Mouse (Mus musculus): ENCODE measurements around the gene Nup43.
A peak's percentile ranks its signal among the peaks of the same experiment; 100 is the strongest.

Nup43 gene

DNA sequence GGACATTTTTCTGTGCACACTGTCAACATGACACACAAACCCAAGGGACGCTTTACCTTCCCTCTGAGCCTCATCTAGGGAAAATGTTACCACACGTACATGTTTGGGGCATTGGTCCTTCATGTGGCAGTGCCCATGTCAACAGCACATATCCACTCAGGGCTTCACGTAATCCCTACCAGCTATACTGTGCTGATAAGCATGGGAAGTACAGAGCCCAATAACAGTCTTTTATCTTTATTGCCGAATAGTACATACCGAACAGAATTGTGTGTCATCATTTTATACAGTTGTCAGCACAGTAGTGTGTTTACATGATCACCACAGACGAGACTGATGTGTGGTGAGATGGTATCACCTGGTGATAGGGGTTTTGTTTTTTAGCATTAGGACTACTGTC, 19.6 kb downstream of the Nup43 start:
- DNase-seq: no peak

DNA sequence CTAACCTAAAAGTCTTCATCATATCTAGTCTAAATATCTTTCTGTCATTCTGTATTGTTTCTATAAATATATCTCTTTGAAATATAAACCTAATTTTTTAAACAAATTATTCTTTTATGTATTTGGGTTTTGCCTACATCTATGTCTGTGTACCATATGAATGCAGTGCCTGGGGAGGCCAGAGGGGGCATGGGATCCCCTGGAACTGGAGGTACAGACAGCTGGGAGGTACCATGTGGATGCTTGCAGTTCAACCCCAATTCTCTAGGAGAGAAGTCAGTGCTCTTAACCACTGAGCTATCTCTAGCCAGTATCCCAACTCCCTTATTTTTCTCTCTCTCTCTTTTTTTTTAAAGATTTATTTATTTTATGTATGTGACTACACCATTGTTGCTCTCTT, 28.0 kb downstream of the Nup43 start:
- no peak for DNase-seq

DNA sequence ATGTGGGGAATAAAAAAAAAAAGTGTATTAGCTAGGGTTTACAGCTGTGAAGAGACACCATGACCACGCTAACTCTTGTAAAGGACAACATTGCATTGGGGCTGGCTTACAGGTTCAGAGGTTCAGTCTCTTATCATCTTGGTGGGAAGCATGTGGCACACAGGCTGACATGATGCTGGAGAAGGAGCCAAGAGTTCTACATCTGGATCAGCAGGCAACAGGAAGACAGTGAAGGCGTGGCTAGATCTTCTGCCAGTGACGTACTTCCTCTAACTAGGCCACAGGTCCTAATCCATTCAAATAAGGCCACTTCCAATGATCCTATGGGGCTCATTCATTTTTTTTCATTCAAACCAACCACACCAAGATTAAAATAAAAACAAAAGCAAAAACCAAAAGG, 32.8 kb downstream of the Nup43 start:
- DNase-seq: no peak

DNA sequence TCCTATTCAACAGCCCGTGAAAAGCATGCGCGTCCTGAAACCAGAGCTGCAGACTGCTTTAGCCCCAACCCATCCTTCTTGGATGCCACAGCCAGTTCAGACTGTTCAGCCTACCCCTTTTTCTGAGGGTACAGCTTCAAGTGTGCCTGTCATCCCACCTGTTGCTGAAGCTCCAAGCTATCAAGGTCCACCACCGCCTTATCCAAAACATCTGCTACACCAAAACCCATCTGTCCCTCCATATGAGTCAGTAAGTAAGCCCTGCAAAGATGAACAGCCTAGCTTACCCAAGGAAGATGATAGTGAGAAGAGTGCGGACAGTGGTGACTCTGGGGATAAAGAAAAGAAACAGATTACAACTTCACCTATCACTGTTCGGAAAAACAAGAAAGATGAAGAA, 35.3 kb downstream of the Nup43 start:
- DNase-seq: no peak

DNA sequence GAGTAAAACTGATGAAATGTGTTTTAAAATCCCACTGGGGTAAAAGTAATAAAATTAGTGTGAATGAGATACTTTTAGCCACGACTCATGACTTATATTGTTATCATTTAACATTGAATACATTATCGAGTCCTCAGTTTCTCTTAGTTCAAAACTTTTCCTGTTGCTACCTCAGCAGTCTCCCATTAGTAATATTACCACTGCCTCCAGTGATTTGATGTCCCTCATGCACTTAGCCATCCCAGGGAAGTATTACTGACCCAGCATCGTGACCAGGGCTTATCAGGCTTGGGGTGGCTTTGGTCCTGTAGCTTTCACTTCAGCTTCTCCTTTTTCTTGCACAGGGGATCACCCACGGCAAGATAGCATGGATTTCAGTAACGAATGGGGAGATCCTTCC, 42.8 kb downstream of the Nup43 start:
- DNase-seq: no peak

DNA sequence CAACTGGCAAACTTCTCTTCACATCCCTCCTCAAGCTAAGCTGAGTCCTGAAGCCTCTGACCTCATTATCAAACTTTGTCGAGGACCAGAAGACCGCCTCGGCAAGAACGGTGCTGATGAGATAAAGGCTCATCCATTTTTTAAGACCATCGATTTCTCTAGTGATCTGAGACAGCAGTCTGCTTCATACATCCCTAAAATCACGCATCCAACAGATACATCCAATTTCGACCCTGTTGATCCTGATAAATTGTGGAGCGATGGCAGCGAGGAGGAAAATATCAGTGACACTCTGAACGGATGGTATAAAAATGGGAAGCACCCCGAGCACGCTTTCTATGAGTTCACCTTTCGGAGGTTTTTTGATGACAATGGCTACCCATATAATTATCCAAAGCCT, 45.2 kb downstream of the Nup43 start:
- DNase-seq: no peak

DNA sequence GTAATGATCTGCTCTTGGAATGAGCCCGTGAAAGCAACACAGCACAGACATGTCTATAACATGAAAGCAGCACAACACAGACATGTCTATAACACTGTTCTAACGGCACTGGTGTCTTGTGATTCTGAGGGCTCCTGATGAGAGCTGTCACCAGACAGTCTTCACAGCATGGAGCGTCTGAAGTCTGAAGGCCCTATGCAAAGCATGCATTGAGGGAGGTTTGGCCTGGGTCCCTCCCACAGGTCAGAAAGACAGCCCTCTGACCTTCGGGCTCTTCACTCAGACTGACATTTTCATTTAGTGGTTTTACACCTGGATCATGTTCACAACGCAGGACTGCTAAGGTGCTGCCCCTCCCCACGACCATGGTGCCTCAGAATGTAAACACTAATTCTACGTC, 47.8 kb downstream of the Nup43 start:
- no peak for DNase-seq

DNA sequence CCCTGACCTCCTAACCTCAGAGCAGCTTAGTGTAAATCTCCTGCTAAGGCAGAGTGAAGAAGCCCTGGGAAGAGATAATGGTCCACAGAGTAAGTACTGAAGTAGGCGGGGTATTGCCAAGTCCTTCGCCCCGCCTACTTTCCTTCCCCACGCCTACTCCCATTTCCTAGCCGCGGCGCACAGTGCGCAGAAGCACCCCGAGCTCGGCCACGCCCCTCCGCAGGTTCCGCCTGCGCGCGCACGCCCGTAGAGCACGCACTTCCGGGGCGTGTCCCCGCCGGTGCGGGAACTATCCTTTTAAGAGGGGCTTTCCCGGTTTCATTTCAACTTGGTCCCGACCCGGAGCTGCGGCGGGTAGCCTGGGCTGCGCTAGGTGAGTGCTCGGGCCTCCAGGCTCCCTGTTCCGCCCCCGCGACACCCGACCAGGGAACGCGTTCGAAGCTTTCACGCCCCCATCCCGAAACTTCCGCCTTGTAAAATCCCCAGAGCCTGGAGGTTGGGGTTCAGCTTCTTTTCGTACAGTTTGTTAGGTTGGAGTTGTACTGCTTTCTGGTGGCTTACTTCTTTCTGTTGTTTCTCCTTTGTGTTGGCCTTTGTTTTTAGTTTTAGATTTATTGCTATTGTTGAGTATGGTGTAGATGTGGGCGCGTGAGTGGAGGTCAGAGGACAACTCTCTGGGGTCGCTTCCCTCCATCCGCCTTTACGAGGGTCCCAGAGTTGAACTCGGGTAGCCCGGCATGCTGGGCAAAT, 58.6 kb downstream of the Nup43 start, which contains the start of gene Katna1:
TSS of gene Katna1 (plus strand) at position 250 of the 750 bp plus-strand sequence.
- peak; percentile 90 for DNase-seq

DNA sequence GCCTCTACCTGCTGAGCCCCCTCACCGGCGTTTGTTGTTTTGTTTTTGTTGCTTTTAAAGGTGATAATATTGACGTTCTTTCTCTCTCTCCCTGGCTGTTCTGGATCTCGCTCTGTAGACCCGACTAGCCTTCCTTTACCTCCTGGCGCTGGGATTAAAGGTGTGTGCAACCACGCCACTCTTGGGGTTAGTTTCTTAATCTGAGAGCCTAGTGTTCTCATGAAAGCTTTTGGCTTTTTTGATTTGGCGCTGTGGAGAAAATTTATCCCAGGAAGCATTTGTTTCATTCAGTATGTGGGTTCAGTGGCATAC, 59.2 kb downstream of the Nup43 start:
- DNase-seq: no peak

DNA sequence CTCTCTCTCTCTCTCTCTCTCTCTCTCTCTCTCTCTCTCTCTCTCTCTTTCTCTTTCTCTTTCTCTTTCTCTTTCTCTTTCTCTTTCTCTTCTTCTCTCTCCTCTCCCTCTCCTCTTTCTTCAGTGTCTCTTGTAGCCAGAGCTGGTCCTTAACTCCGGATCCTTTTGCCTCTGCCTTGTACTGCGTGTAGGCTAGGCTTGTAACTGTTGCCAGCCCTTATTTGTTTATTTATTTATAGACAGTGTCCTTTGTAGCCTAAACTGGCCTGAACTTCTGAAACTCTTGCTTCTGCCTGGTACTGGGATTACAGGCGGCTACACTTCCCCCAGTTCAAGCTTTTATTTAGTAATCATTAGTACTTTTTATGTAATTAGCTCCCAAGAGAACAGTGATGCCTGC, 59.7 kb downstream of the Nup43 start:
- DNase-seq: no peak

Measured in cerebellum, adult 18-20 months (tissue).